12 mouse cellular contexts compared by ENCODE assay signal in the genomic region with DNA sequence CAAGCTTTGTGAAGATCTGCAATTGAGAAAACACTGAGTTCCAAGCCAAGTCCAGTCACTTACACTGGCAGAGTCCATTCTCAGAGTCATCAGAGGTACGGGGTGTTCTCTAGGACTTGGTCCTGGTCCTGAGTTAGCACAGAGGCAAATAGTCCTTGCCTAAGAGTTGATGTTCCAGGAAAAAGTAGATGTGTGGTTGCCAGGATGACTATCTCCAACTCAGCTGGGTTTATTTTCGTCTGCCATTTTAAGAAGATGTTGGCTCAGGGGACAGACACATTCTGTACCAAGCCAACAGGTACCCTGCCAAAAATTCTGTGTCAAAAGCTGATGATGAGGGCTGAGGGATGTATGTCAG.
A peak's percentile ranks its signal among the peaks of the same experiment; 100 is the strongest.
DNase-seq lines count a peak whose midpoint lies in the region; ATAC-seq and TF ChIP-seq lines count a peak whose summit lies in the region.
"Had no signal": no experiment of that assay in that cellular context is flagged by ENCODE, and none has a peak within 500 bp of the region (broad histone marks: within the 10 kb centered on the region; RNA-seq: fewer than 3 reads in every experiment).

No protein-coding gene starts in this region.

- TF ChIP-seq CTCF in heart, adult 2 months (IDR thresholded peaks at IDR 0.05): no peak
- no peak for TF ChIP-seq CTCF in liver, postnatal 0 days (IDR thresholded peaks at IDR 0.05; ENCODE audit: low read depth)

- intact Hi-C loops in heart, adult 2 months (cut with DNase I): loop anchor here (5.0 kb wide), 2 partner anchors 35 to 90 kb away; partner anchors contain the start of gene Tbl1xr1
- intact Hi-C loops in left cerebral cortex, postnatal 25 days (cut with DNase I): no loop called here

- peaks cover 6% of the 10 kb centered on the region; the same call in 1 of the 2 replicates for H3K36me3 ChIP-seq in heart, adult 2 months (ENCODE audit: control insufficient read depth, insufficient read depth, low read length)
- H3K36me3 ChIP-seq in heart, embryonic 11.5 days (ENCODE audit: control insufficient read depth, insufficient read depth, low read length): no peaks in the 10 kb centered on the region
- no peaks in the 10 kb centered on the region for H3K36me3 ChIP-seq in heart, embryonic 16.5 days (ENCODE audit: control insufficient read depth, insufficient read depth)
- H3K36me3 ChIP-seq in liver, postnatal 0 days (replicated peaks; ENCODE audit: insufficient read depth, low read length): no peaks in the 10 kb centered on the region
- H3K36me3 ChIP-seq in neural tube, embryonic 15.5 days: no peaks in the 10 kb centered on the region
- H3K36me3 ChIP-seq: limb, embryonic 10.5 days had no signal

- no peaks in the 10 kb centered on the region for H3K27me3 ChIP-seq in heart, adult 2 months (ENCODE audit: control insufficient read depth, insufficient read depth, low read length)
- H3K27me3 ChIP-seq in heart, embryonic 11.5 days (ENCODE audit: control insufficient read depth, insufficient read depth, low read length): no peaks in the 10 kb centered on the region
- no peaks in the 10 kb centered on the region for H3K27me3 ChIP-seq in heart, embryonic 16.5 days (ENCODE audit: control insufficient read depth, insufficient read depth, low read length)
- no peaks in the 10 kb centered on the region for H3K27me3 ChIP-seq in liver, postnatal 0 days (ENCODE audit: insufficient read depth, low read length)
- no peaks in the 10 kb centered on the region for H3K27me3 ChIP-seq in neural tube, embryonic 15.5 days (replicated peaks)

- WGBS in heart, adult 2 months: 50% methylated on average over 2 of the region's 2 CpGs
- 77% methylated on average over 2 of the region's 2 CpGs for WGBS in heart, embryonic 11.5 days (ENCODE audit: insufficient replicate concordance)
- WGBS in heart, embryonic 16.5 days: 79% methylated on average over 2 of the region's 2 CpGs
- WGBS in liver, postnatal 0 days (ENCODE audit: insufficient replicate concordance): 49% methylated on average over 2 of the region's 2 CpGs
- 95% methylated on average over 2 of the region's 2 CpGs for WGBS in neural tube, embryonic 15.5 days

- no peak overlapping the region for H3K9ac ChIP-seq in heart, adult 2 months (ENCODE audit: low read depth, low read length)
- H3K9ac ChIP-seq in heart, embryonic 11.5 days (ENCODE audit: low read depth, low read length): no peak overlapping the region
- H3K9ac ChIP-seq in heart, embryonic 16.5 days (ENCODE audit: low read length): no peak overlapping the region
- no peak overlapping the region for H3K9ac ChIP-seq in liver, postnatal 0 days (replicated peaks)
- no peak overlapping the region for H3K9ac ChIP-seq in neural tube, embryonic 15.5 days (replicated peaks)
- H3K9ac ChIP-seq: forebrain, postnatal 0 days had no signal

- peak; percentile 67; the same call in 1 of the 2 replicates for TF ChIP-seq EP300 in heart, adult 2 months (IDR thresholded peaks at IDR 0.05; ENCODE audit: insufficient read depth, low read depth, low read length)
- peak; percentile 73 for TF ChIP-seq EP300 in liver, postnatal 0 days (IDR thresholded peaks at IDR 0.05; ENCODE audit: low read depth)

- no peak for TF ChIP-seq POLR2A in heart, adult 2 months (IDR thresholded peaks at IDR 0.05; ENCODE audit: insufficient read depth, low read depth, low read length)

- peak in 1 of 2 experiments; percentile 67 for DNase-seq in heart, adult 2 months
- DNase-seq in lung, postnatal 25 days (ENCODE audit: low spot score): peak; percentile 57
- no peak for DNase-seq in lung, postnatal 4 days
- DNase-seq in liver, postnatal 0 days: no peak
- DNase-seq in left cerebral cortex, postnatal 25 days (ENCODE audit: low spot score in 2 of 2): no peak
- DNase-seq: forebrain, postnatal 0 days; right cerebral cortex, postnatal 25 days had no signal

- peak overlapping the region; percentile 63 for H3K27ac ChIP-seq in heart, adult 2 months
- H3K27ac ChIP-seq in heart, embryonic 11.5 days (ENCODE audit: low read depth, low read length): no peak overlapping the region
- H3K27ac ChIP-seq in heart, embryonic 16.5 days (ENCODE audit: low read length): peak overlapping the region; percentile 11; the same call in 1 of the 2 replicates
- peak overlapping the region; percentile 92 for H3K27ac ChIP-seq in liver, postnatal 0 days (ENCODE audit: low read depth)
- no peak overlapping the region for H3K27ac ChIP-seq in neural tube, embryonic 15.5 days (replicated peaks)
- H3K27ac ChIP-seq: limb, embryonic 10.5 days; stomach, postnatal 0 days had no signal

- no peaks in the 10 kb centered on the region for H3K79me2 ChIP-seq in heart, adult 2 months (replicated peaks; ENCODE audit: control insufficient read depth, insufficient read depth, low read length)

- no peak for ATAC-seq in heart, embryonic 11.5 days (replicated peaks; ENCODE audit: insufficient number of reproducible peaks, low FRiP score, low TSS enrichment)
- ATAC-seq in heart, embryonic 16.5 days (replicated peaks; ENCODE audit: extremely low read depth, insufficient read depth, low FRiP score): no peak
- ATAC-seq in liver, postnatal 0 days: peak; percentile 86
- ATAC-seq in neural tube, embryonic 15.5 days (ENCODE audit: low FRiP score): no peak
- ATAC-seq: forebrain, postnatal 0 days had no signal

- peaks cover 4% of the 10 kb centered on the region for H3K4me1 ChIP-seq in heart, adult 2 months (ENCODE audit: control insufficient read depth, insufficient read depth, low read length)
- H3K4me1 ChIP-seq in heart, embryonic 11.5 days (ENCODE audit: control insufficient read depth, insufficient read depth, low read length): no peaks in the 10 kb centered on the region
- H3K4me1 ChIP-seq in heart, embryonic 16.5 days (ENCODE audit: control insufficient read depth, insufficient read depth, low read length): peaks cover 2% of the 10 kb centered on the region
- peaks cover 41% of the 10 kb centered on the region for H3K4me1 ChIP-seq in liver, postnatal 0 days (ENCODE audit: insufficient read depth)
- H3K4me1 ChIP-seq in neural tube, embryonic 15.5 days: no peaks in the 10 kb centered on the region

- no peak overlapping the region for H3K4me2 ChIP-seq in heart, embryonic 11.5 days
- no peak overlapping the region for H3K4me2 ChIP-seq in heart, embryonic 16.5 days (ENCODE audit: low read depth, low read length)
- H3K4me2 ChIP-seq in liver, postnatal 0 days (ENCODE audit: low read depth, low read length): peak overlapping the region; percentile 30; the same call in 1 of the 2 replicates
- H3K4me2 ChIP-seq in neural tube, embryonic 15.5 days: no peak overlapping the region

- no peaks in the 10 kb centered on the region for H3K9me3 ChIP-seq in heart, embryonic 11.5 days (replicated peaks; ENCODE audit: control insufficient read depth, low read length)
- H3K9me3 ChIP-seq in heart, embryonic 16.5 days (replicated peaks; ENCODE audit: control insufficient read depth, low read length): no peaks in the 10 kb centered on the region
- H3K9me3 ChIP-seq in liver, postnatal 0 days (ENCODE audit: low read length): no peaks in the 10 kb centered on the region
- H3K9me3 ChIP-seq in neural tube, embryonic 15.5 days (replicated peaks): no peaks in the 10 kb centered on the region
- H3K9me3 ChIP-seq: limb, embryonic 10.5 days had no signal

- no peak overlapping the region for H3K4me3 ChIP-seq in heart, adult 2 months
- no peak overlapping the region for H3K4me3 ChIP-seq in heart, embryonic 11.5 days (ENCODE audit: low read depth, low read length)
- no peak overlapping the region for H3K4me3 ChIP-seq in heart, embryonic 16.5 days (ENCODE audit: low read length)
- no peak overlapping the region for H3K4me3 ChIP-seq in liver, postnatal 0 days (ENCODE audit: low read depth, low read length)
- no peak overlapping the region for H3K4me3 ChIP-seq in neural tube, embryonic 15.5 days (replicated peaks)
- H3K4me3 ChIP-seq: limb, embryonic 10.5 days had no signal

Comparison
In these comparisons a context has a peak if more than half of its experiments do, and no peak if none do; other contexts are left out.
1. H3K27ac ChIP-seq: peak in heart, adult 2 months (single experiment), heart, embryonic 16.5 days (single experiment) and liver, postnatal 0 days (single experiment); none in heart, embryonic 11.5 days (single experiment) and neural tube, embryonic 15.5 days (single experiment).